Mouse (Mus musculus) megakaryocyte, adult 5-6 weeks (primary cell): ENCODE measurements around the gene Nedd9. TPM values are rescaled to one million over a fixed set of nuclear protein-coding genes. Genes with fewer than 3 reads are reported as not detected.

Experiments used
- ATAC-seq: 2 replicates; pipeline ENCODE4 v1.8.0; 2016; ENCODE audit warnings: mild to moderate bottlenecking, inconsistent platforms; ENCODE audit not compliant: poor library complexity, severe bottlenecking
- total RNA-seq, 2 experiments: library from RNA; stranded (forward) in 1 of 2; stranded (reverse) in 1 of 2; fragments of 153-499, 151-499 nt in 1 of 2; fragments of 221-1000, 200-1000 nt in 1 of 2; gene quantifications; 2 replicates each; pipeline versions ENCODE4 v1.2.3 to v1.2.4; 2015 to 2017

Gene Nedd9
- total RNA-seq, 2 experiments from 2014 or later: 50.6 to 74.0 TPM

GRCm38 (mm10) chr13:41494681-41495080 lies 7.5 kb upstream of the Nedd9 start:
- no peak for ATAC-seq

- ATAC-seq: no peak
Measured at GRCm38 (mm10) chr13:41491981-41492702, 5.0 kb upstream of the Nedd9 start.

DNA sequence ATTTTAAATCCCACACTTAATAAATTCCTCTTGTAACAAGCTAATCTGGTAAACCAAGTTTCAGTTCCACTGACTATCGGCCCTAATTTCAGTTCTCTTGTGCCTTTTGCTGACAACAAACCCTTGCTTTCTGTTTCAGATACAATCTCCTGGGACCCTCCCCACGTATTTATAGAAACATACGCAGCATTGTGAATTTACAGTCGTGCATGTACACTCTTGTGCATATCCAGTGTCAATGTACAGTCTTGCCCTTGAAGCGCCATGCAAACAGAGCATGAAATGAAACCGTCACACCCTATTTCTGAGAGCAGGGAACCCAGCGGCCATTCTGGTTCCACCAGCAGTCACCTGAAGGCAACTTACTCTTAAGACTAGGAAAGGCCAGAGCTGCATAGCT lies 4.4 kb upstream of the Nedd9 start:
- no peak for ATAC-seq

GRCm38 (mm10) chr13:41490282-41490681 lies 3.1 kb upstream of the Nedd9 start:
- ATAC-seq: no peak

- ATAC-seq: no peak
Measured at GRCm38 (mm10) chr13:41489705-41490275, 2.6 kb upstream of the Nedd9 start.

DNA sequence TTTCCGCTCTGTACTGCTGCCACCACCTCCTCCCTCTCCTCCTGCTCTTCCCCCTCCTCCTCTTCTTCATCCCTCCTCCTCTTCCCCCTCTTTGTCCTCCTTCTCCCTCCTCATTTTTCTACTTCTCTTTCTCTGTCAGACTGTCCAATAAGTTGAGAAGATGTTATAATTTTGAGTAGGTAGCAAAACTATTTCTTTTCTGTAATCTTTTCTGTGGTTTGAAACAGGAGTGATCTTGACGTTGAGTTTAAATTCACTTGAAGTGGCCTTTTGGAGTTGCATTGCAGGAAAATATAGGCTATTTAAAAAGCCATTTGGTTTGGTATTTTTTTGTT lies 214 bp upstream of the Nedd9 start:
- no peak for ATAC-seq

- ATAC-seq: peak; percentile 23
Measured at GRCm38 (mm10) chr13:41483966-41484365, 3.2 kb downstream of the Nedd9 start.

DNA sequence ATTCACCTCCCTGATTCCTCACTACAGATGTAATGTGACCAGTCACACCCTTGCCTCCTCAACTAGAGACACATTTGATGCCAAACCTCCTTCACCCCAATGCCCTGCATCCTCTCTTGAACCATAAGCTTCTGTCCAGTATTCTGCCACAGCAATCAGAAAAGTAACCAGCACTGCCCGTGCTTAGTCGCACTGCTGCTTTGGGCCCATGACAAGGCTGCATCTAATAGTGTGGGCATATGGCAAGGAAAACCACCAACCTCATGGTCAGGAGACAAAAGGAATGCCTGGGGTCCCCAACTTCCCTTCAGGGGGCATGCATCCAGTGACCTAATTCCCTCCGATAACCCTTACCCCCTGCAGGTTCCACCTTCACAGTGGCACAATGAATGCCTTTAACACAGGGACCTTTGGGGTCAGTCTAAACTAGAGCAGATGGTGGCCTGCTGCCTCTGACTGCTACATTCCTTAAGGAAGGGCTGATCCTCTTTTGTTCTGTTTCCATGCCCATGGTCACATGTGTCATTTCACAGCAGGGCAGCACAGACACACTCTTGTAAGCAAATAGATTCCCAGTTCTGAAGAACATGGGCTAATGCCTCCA lies 4.7 kb downstream of the Nedd9 start:
- no peak for ATAC-seq

- ATAC-seq: no peak
Measured at GRCm38 (mm10) chr13:41479737-41480435, 7.3 kb downstream of the Nedd9 start.

DNA sequence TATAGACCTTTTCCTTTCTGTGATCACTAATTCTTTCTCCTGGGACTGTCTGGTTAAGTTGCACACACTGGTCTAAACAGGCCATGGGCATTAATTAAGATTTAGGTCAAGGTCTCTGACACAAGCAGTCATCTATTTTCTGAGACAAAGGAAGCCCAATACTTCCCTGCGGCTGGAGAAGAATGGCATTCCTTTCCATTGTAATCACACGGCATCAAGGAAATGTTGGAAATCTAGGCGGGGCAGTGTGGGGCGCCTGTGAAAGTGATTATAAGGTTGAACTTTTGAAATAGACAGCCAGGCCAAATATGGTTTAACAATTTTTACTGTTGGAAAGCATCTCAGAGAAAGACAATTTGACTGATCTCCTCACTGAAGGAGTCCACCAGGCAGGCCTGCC lies 10.9 kb downstream of the Nedd9 start:
- ATAC-seq: no peak

- no peak for ATAC-seq
Measured at GRCm38 (mm10) chr13:41474365-41474764, 12.8 kb downstream of the Nedd9 start.

- ATAC-seq: peak; percentile 91
Measured at GRCm38 (mm10) chr13:41473504-41473903, 13.7 kb downstream of the Nedd9 start.

- no peak for ATAC-seq
Measured at GRCm38 (mm10) chr13:41472878-41473424, 14.2 kb downstream of the Nedd9 start.

DNA sequence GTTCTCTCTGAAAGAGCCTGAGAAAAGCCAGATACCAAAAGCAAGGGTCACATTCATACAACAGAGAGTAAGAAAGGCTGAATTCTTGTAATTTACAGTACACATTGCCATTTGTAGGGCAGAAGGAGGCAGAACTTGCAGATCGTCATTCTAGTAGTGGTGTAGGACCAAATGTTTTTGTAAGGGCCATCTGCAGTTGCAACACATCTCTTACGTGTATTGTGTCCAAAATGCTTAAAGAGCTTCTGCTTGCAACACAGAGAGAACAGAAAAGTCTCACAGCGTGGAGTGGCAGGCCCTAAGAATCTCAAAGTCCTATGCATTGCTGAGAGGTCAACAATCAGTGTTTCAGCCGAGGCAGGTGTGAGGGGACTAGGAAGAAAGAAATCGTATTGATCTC lies 18.9 kb downstream of the Nedd9 start:
- peak; percentile 56 for ATAC-seq

DNA sequence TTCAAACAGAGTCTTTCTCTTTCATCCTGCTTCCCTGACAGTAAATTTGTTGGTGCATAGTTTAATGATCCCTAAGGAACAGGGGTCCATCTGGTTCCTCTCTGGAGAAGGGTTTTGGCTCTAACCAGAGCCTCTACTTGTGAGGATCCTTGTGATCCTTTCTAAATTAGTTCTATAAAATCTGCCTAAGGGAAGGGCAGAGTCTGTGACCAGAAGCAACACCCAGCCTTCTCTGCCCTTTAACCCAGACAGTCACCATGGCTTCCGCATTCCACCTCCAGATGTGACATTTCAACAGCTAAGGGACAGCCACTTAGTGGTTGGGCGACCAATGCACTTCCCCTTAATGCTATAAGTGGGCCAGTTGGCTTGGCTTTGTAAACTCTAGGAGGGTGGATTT lies 20.1 kb downstream of the Nedd9 start:
- ATAC-seq: peak; percentile 88

GRCm38 (mm10) chr13:41466616-41467015 lies 20.5 kb downstream of the Nedd9 start:
- peak; percentile 62 for ATAC-seq

DNA sequence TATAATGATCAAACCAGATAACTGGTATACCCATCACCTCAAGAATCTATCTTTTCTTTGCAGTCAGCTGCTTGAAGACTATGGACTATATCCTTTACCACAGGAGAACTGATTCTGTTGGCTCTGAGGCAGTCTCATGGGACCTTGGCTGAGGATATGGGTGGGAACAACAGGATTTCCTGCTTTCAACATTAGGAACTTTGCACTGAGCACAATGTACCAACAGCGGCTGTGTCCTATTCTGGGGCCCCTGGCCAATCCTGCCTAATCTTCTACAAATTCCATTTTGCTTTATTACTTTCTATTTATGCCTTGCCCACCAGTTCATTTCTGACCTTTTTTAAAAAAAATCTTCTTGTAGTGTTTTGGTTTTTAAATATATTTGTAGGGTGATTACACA lies 21.0 kb downstream of the Nedd9 start:
- ATAC-seq: no peak

DNA sequence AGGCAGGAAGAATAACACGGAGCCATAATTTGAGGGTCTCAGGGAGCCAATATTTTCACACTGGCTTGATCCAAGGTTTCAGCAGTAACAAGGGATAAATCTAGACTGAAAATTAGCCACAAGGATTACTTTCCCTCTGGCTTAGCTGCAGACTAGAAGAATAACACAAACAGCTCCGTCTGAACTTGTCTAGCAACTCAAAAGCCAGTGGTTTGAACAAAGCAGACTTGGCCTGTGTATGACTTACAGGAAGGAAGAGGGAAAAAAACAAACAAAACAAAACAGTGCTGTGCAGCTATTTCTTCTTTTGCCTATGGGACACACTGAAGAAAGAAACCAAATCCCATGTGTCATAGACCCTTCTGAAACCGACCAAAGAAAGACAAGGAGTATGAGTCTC lies 25.7 kb downstream of the Nedd9 start:
- no peak for ATAC-seq

- peak; percentile 85 for ATAC-seq
Measured at GRCm38 (mm10) chr13:41459683-41460286, 27.4 kb downstream of the Nedd9 start.

DNA sequence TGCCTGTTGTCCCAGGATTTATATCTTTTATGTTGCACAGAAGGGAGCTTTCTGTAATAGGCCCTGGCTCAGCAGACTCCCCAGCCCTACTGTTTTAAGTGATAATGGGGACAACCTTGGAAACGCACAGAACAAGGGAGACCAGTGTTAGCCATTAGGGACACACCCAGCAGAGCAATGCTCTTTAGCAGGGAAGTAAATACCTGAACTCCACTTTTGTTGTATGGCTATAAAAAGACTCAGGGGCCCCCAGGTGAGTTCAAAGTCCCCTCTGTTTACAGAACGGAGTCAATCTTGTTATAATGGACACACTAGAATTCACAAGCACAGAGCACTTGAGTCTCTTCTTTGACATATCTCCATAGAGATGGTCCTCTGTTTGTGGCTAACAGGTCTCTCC lies 28.5 kb downstream of the Nedd9 start:
- no peak for ATAC-seq

GRCm38 (mm10) chr13:41457798-41458390 lies 29.3 kb downstream of the Nedd9 start:
- no peak for ATAC-seq
